Mouse (Mus musculus) heart, adult 2 months (tissue): ENCODE results near the gene Tceal1. TPM values are rescaled to one million over a fixed set of nuclear protein-coding genes. Genes with fewer than 3 reads are reported as not detected.

Experiments
- DNase-seq, 2 experiments: peaks; one replicate each; pipeline ENCODE4 v3.0.0; 2021
- H3K27ac ChIP-seq: fragments of 200-600 bp; 2 replicates; pipeline ENCODE4 v1.8.1; 2022
- H3K27me3 ChIP-seq: fragments of 200-500 bp; 2 replicates; pipeline ENCODE4 v1.6.1; 2012; ENCODE audit warnings: mild to moderate bottlenecking, low read length, inconsistent platforms, mixed read lengths; ENCODE audit not compliant: control insufficient read depth, insufficient read depth
- H3K36me3 ChIP-seq: fragments of 200-500 bp; 2 replicates; pipeline ENCODE4 v1.6.1; 2012; ENCODE audit warnings: low read length, inconsistent platforms; ENCODE audit not compliant: control insufficient read depth, insufficient read depth
- H3K4me1 ChIP-seq: fragments of 200-500 bp; 2 replicates; pipeline ENCODE4 v1.6.1; 2011; ENCODE audit warnings: low read length; ENCODE audit not compliant: control insufficient read depth, insufficient read depth
- H3K4me3 ChIP-seq: fragments of 200-600 bp; 2 replicates; pipeline ENCODE4 v1.8.1; 2022
- H3K79me2 ChIP-seq: fragments of 200-500 bp; replicated peaks from 2 replicates; pipeline ENCODE4 v1.6.1; 2012; ENCODE audit warnings: mild to moderate bottlenecking, inconsistent platforms, low read length, moderate library complexity, mixed read lengths; ENCODE audit not compliant: control insufficient read depth, insufficient read depth
- H3K9ac ChIP-seq: fragments of 200-500 bp; 2 replicates; pipeline ENCODE4 v1.6.1; 2012; ENCODE audit warnings: low read depth, mild to moderate bottlenecking, control low read depth, inconsistent platforms, low read length, mixed read lengths
- CTCF ChIP-seq: fragments of 200-600 bp; IDR thresholded peaks from 2 replicates; pipeline ENCODE4 v1.8.1; 2022; ENCODE audit warnings: antibody characterized with exemption, mild to moderate bottlenecking, moderate library complexity
- EP300 ChIP-seq: fragments of 200-500 bp; IDR thresholded peaks from 2 replicates; pipeline ENCODE4 v1.6.1; 2011; ENCODE audit warnings: low read depth, low read length, control low read depth; ENCODE audit not compliant: insufficient read depth
- POLR2A ChIP-seq: fragments of 200-500 bp; IDR thresholded peaks from 2 replicates; pipeline ENCODE4 v1.6.1; 2011; ENCODE audit warnings: mild to moderate bottlenecking, low read depth, low read length, control low read depth; ENCODE audit not compliant: insufficient read depth
- WGBS: fragments of 180-500 bp; shearing (Covaris S2); methylation state at CpG from one replicate; pipeline ENCODE4 v1.1.7; 2018; 5-methylcytosine and 5-hydroxymethylcytosine counted together
- intact Hi-C: fragments of 180-260 bp; cut with DNase I; formaldehyde crosslinking; loops from one replicate; pipeline ENCODE4 v1.15.1; 2025
- polyA plus RNA-seq: library from polyadenylated mRNA; depleted of rRNA; stranded (reverse); fragments of >200 nt; gene quantifications from 2 replicates; pipeline ENCODE4 v1.2.3, GENCODE M21; 2012; rRNA removed
- total RNA-seq, 2 experiments: library from RNA; stranded (reverse); gene quantifications; 2 replicates each; pipeline ENCODE4 v1.2.3; 2021

Gene Tceal1
- total and polyA plus RNA-seq, 3 experiments: 2.0 to 4.8 (median 4.8) TPM

GRCm38 (mm10) chrX:136743459-136743858, 35.7 kb downstream of the Tceal1 start, which contains the start of gene Morf4l2:
Morf4l2 (minus strand) TSS chrX:136743690.
- Histone ChIP-seq H3K4me1 (peaks cover 2% of the 10 kb centered on the region), H3K9ac (peak within 1 kb of the TSS; percentile 56), H3K4me3 (peak within 1 kb of the TSS; percentile 64), H3K27ac (peak within 1 kb of the TSS; percentile 95), H3K36me3 (peaks cover 4% of the 10 kb centered on the region), H3K27me3 (no peaks in the 10 kb centered on the region), H3K79me2 (no peaks in the 10 kb centered on the region; the same call in 1 of the 2 replicates)
- 77% methylated on average over 12 of the region's 12 CpGs for WGBS
- TF ChIP-seq CTCF (no peak), POLR2A (no peak)
- intact Hi-C loops: loop anchor here (1.0 to 5.0 kb wide), 4 partner anchors 77 to 399 kb away; partner anchors contain the start of gene Slc25a53
- DNase-seq: no peak

GRCm38 (mm10) chrX:136744663-136745062, 36.9 kb downstream of the Tceal1 start:
- intact Hi-C loops: loop anchor here (5.0 kb wide), 2 partner anchors 293 to 398 kb away; partner anchors contain the start of gene Slc25a53
- Histone ChIP-seq H3K27ac (no peak overlapping the region), H3K9ac (no peak overlapping the region), H3K4me1 (no peaks in the 10 kb centered on the region; the same call in 1 of the 2 replicates), H3K27me3 (no peaks in the 10 kb centered on the region), H3K36me3 (no peaks in the 10 kb centered on the region), H3K4me3 (no peak overlapping the region), H3K79me2 (no peaks in the 10 kb centered on the region)
- DNase-seq: no peak
- 66% methylated on average over 8 of the region's 8 CpGs for WGBS
- TF ChIP-seq POLR2A (no peak), CTCF (peak; percentile 48), EP300 (no peak)

- no peak overlapping the region for H3K27ac ChIP-seq
- WGBS: 65% methylated on average over 4 of the region's 4 CpGs
- no peak for DNase-seq
- H3K9ac ChIP-seq: no peak overlapping the region
- intact Hi-C loops: no loop called here
- H3K79me2 ChIP-seq: no peaks in the 10 kb centered on the region
- no peaks in the 10 kb centered on the region for H3K27me3 ChIP-seq
- H3K36me3 ChIP-seq: no peaks in the 10 kb centered on the region
- no peaks in the 10 kb centered on the region for H3K4me1 ChIP-seq
- H3K4me3 ChIP-seq: no peak overlapping the region
- TF ChIP-seq EP300: no peak
- no peak for TF ChIP-seq POLR2A
- no peak for TF ChIP-seq CTCF
These were observed 41.5 kb downstream of the Tceal1 start for GRCm38 (mm10) chrX:136749329-136749728.

- no peak overlapping the region for H3K4me3 ChIP-seq
- no peaks in the 10 kb centered on the region for H3K79me2 ChIP-seq
- H3K4me1 ChIP-seq: no peaks in the 10 kb centered on the region
- no peaks in the 10 kb centered on the region for H3K36me3 ChIP-seq
- H3K9ac ChIP-seq: no peak overlapping the region
- intact Hi-C loops: no loop called here
- no peak for DNase-seq
- H3K27ac ChIP-seq: no peak overlapping the region
- WGBS: 88% methylated on average over 3 of the region's 3 CpGs
- TF ChIP-seq POLR2A (no peak), EP300 (no peak), CTCF (no peak)
- no peaks in the 10 kb centered on the region for H3K27me3 ChIP-seq
These were observed 47.7 kb downstream of the Tceal1 start for GRCm38 (mm10) chrX:136755464-136755863.

Other genes with a start within 250 kb of the Tceal1 start
- gene Kir3dl1, start 190.0 kb upstream of the Tceal1 start, total RNA-seq: not detected
- gene Kir3dl1, start 190.0 kb upstream of the Tceal1 start, polyA plus RNA-seq: not detected in 2 replicates
- not detected for gene Kir3dl2, start 163.9 kb upstream of the Tceal1 start, total RNA-seq
- gene Kir3dl2, start 163.9 kb upstream of the Tceal1 start, polyA plus RNA-seq: not detected in 2 replicates
- gene Tceal3, start 117.1 kb upstream of the Tceal1 start, total RNA-seq: under 1 TPM; 0.50 to 0.80 TPM
- gene Tceal3, start 117.1 kb upstream of the Tceal1 start, polyA plus RNA-seq: 0.33 and 1.4 TPM in 2 replicates
- gene Morf4l2, start 35.7 kb downstream of the Tceal1 start, total RNA-seq: 10 to 100 TPM; 76.0 to 90.4 TPM
- 27.5 and 60.8 TPM in 2 replicates for gene Morf4l2, start 35.7 kb downstream of the Tceal1 start, polyA plus RNA-seq
- gene Glra4, start 72.2 kb downstream of the Tceal1 start, total RNA-seq: not detected
- gene Glra4, start 72.2 kb downstream of the Tceal1 start, polyA plus RNA-seq: not detected in 2 replicates
- gene Plp1, start 114.7 kb downstream of the Tceal1 start, total RNA-seq: 1 to 10 TPM; 3.2 to 3.6 TPM
- gene Plp1, start 114.7 kb downstream of the Tceal1 start, polyA plus RNA-seq: 7.3 and 11.2 TPM in 2 replicates
- under 1 TPM; 0.07 to 0.26 TPM for gene Rab9b, start 160.8 kb downstream of the Tceal1 start, total RNA-seq
- gene Rab9b, start 160.8 kb downstream of the Tceal1 start, polyA plus RNA-seq: 0.14 and 0.20 TPM in 2 replicates
- gene H2bfm, start 219.3 kb downstream of the Tceal1 start, total RNA-seq: not detected
- not detected in 2 replicates for gene H2bfm, start 219.3 kb downstream of the Tceal1 start, polyA plus RNA-seq